Mouse (Mus musculus) limb, embryonic 14.5 days (tissue): Measurements from ENCODE around the gene Vps33b. TPM values are rescaled to one million over a fixed set of nuclear protein-coding genes. Genes with fewer than 3 reads are reported as not detected.

ENCODE experiments used
- ATAC-seq: fragments of 200-750 bp; cut with Nextera tagmentation; 2 replicates; pipeline ENCODE4 v1.8.0; 2017; ENCODE audit warnings: low read depth, moderate number of reproducible peaks, moderate TSS enrichment; ENCODE audit not compliant: low FRiP score
- DNase-seq: peaks from one replicate; pipeline ENCODE4 v3.0.0-alpha.2; 2015; ENCODE audit warnings: low spot score
- H3K27ac ChIP-seq: fragments of 300-500 bp; sonication (generic); replicated peaks from 2 replicates; pipeline ENCODE4 v1.5.1; 2014; ENCODE audit warnings: low read depth, mild to moderate bottlenecking, low read length, moderate library complexity, mixed read lengths
- H3K27me3 ChIP-seq: fragments of 300-500 bp; sonication (generic); 2 replicates; pipeline ENCODE4 v1.6.1; 2014; ENCODE audit warnings: low read length, mixed read lengths; ENCODE audit not compliant: control insufficient read depth, insufficient read depth
- H3K36me3 ChIP-seq: fragments of 300-500 bp; sonication (generic); 2 replicates; pipeline ENCODE4 v1.6.1; 2014; ENCODE audit warnings: mild to moderate bottlenecking, low read length, moderate library complexity, mixed read lengths; ENCODE audit not compliant: control insufficient read depth, insufficient read depth
- H3K4me1 ChIP-seq: fragments of 300-500 bp; sonication (generic); 2 replicates; pipeline ENCODE4 v1.6.1; 2014; ENCODE audit warnings: antibody characterized with exemption, low read length, mixed read lengths; ENCODE audit not compliant: control insufficient read depth, insufficient read depth
- H3K4me2 ChIP-seq: fragments of 300-500 bp; sonication (generic); replicated peaks from 2 replicates; pipeline ENCODE4 v1.6.1; 2014; ENCODE audit warnings: low read depth, mild to moderate bottlenecking, low read length, moderate library complexity; ENCODE audit not compliant: severe bottlenecking
- H3K4me3 ChIP-seq: fragments of 300-500 bp; sonication (generic); replicated peaks from 2 replicates; pipeline ENCODE4 v1.5.1; 2014; ENCODE audit warnings: low read length
- H3K9ac ChIP-seq: fragments of 300-500 bp; sonication (generic); 2 replicates; pipeline ENCODE4 v1.6.1; 2014; ENCODE audit warnings: mild to moderate bottlenecking, low read depth, low read length, moderate library complexity; ENCODE audit not compliant: severe bottlenecking
- H3K9me3 ChIP-seq: fragments of 300-500 bp; sonication (generic); 2 replicates; pipeline ENCODE4 v1.6.1; 2016; ENCODE audit warnings: low read length; ENCODE audit not compliant: control insufficient read depth
- POLR2A ChIP-seq: fragments of 200-500 bp; IDR thresholded peaks from 2 replicates; pipeline ENCODE4 v1.8.0; 2012; ENCODE audit warnings: inconsistent platforms, mild to moderate bottlenecking, moderate library complexity, borderline replicate concordance; ENCODE audit not compliant: insufficient read depth, insufficient read length; ENCODE audit errors: extremely low read depth
- WGBS: fragments of 180-500 bp; shearing (Covaris S2); extraction: QIAGEN DNeasy Blood & Tissue Kit; methylation state at CpG from one replicate; pipeline ENCODE4 v1.1.7; 2014; 5-methylcytosine and 5-hydroxymethylcytosine counted together
- polyA plus RNA-seq, 2 experiments: library from polyadenylated mRNA; depleted of rRNA in 1 of 2; stranded (reverse) in 1 of 2; unstranded in 1 of 2; fragments of >200 nt; fragmentation: Nextera tagmentation in 1 of 2; extraction: Ambion mirVana in 1 of 2; gene quantifications; 2 replicates each; pipeline versions ENCODE4 v1.2.1 to v1.2.3; 2012 to 2014

Gene Vps33b
- polyA plus RNA-seq, 2 experiments: 8.6 to 17.0 TPM

- Histone ChIP-seq H3K4me1 (peaks cover 8% of the 10 kb centered on the region), H3K27ac (no peak overlapping the region), H3K36me3 (peaks cover 51% of the 10 kb centered on the region), H3K4me3 (no peak overlapping the region), H3K9ac (no peak overlapping the region), H3K4me2 (no peak overlapping the region), H3K27me3 (no peaks in the 10 kb centered on the region), H3K9me3 (no peaks in the 10 kb centered on the region)
- ATAC-seq: no peak
- no peak for TF ChIP-seq POLR2A
- DNase-seq: no peak
- WGBS: 100% methylated on average over 3 of the region's 3 CpGs
Measured at GRCm38 (mm10) chr7:80299568-80299967, 30.1 kb downstream of the Vps33b start.

DNA sequence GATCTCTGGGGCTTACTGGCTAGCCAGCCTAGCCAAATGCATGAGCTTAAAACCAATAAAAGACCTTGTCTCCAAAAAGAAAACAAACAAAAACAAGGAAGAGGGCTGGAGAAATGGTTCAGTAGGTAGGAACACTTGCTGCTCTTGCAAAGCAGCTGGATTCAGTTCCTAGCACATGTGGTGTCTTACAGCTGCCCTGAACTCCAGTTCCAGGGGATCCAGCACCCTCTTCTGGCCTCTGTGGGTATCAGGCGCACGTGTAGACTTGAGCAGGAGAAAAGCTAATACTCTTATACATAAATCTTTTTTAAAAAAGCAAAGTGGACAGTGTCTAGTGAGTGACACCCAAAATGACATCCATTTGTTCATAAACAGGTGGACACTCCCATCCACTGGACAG lies 32.1 kb downstream of the Vps33b start:
- no peak for ATAC-seq
- H3K9me3 ChIP-seq: no peaks in the 10 kb centered on the region
- no peak overlapping the region for H3K9ac ChIP-seq
- H3K27me3 ChIP-seq: no peaks in the 10 kb centered on the region
- no peaks in the 10 kb centered on the region for H3K4me1 ChIP-seq
- no peak overlapping the region for H3K4me2 ChIP-seq
- H3K36me3 ChIP-seq: peaks cover 70% of the 10 kb centered on the region
- DNase-seq: no peak
- H3K27ac ChIP-seq: no peak overlapping the region
- no peak for TF ChIP-seq POLR2A
- no peak overlapping the region for H3K4me3 ChIP-seq
- WGBS: 96% methylated on average over 2 of the region's 2 CpGs

GRCm38 (mm10) chr7:80307766-80308165 lies 38.3 kb downstream of the Vps33b start:
- Histone ChIP-seq H3K4me2 (no peak overlapping the region), H3K9ac (no peak overlapping the region), H3K36me3 (peaks cover 93% of the 10 kb centered on the region), H3K4me1 (no peaks in the 10 kb centered on the region), H3K4me3 (no peak overlapping the region), H3K9me3 (no peaks in the 10 kb centered on the region), H3K27me3 (no peaks in the 10 kb centered on the region), H3K27ac (no peak overlapping the region)
- no peak for TF ChIP-seq POLR2A
- 68% methylated on average over 3 of the region's 3 CpGs for WGBS
- no peak for ATAC-seq
- DNase-seq: no peak

DNA sequence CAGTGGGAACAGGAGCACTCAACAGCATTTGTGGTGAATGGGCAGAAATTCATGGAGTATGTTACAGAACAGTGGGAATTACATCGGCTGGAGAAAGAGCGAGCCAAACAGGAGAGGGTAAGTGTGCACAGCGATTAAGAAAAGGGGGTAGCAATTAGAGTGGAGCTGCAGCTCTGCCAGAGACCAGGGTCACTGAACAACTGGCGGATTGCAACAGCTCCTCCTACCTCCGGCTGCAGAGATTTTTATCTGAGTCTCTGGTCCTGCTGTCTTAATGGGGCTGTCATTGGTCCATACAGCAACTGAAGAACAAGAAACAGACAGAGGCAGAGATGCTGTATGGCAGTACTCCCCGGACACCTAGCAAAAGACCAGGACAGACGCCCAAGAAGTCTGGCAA lies 41.3 kb downstream of the Vps33b start:
- Histone ChIP-seq H3K27me3 (no peaks in the 10 kb centered on the region), H3K4me2 (no peak overlapping the region), H3K36me3 (peaks cover 93% of the 10 kb centered on the region), H3K4me1 (no peaks in the 10 kb centered on the region), H3K9ac (no peak overlapping the region), H3K27ac (no peak overlapping the region), H3K4me3 (no peak overlapping the region), H3K9me3 (no peaks in the 10 kb centered on the region)
- DNase-seq (no peak), ATAC-seq (no peak)
- no peak for TF ChIP-seq POLR2A
- WGBS: 88% methylated on average over 7 of the region's 7 CpGs

DNA sequence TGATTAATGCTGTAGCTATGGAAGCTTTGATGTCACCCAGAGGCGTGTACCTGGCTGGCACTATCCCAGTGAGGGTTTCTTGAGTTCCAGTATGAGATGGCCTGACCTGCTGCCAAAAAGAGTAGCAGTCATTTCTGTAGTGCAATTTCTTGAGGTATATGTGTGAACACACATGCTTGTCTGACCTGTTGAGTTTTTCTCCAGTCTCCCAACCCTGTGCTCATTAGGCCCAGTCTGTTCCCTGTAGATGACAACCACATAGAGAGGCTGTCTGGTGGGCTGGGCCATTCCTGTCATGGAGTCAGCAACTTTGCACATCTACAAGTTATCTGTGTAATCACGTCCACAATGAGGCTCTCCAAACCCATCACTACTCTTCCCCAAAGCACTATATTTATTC lies 46.3 kb downstream of the Vps33b start:
- H3K27ac ChIP-seq: no peak overlapping the region
- 86% methylated on average over 2 of the region's 2 CpGs for WGBS
- H3K27me3 ChIP-seq: no peaks in the 10 kb centered on the region
- no peak overlapping the region for H3K4me3 ChIP-seq
- no peak for TF ChIP-seq POLR2A
- ATAC-seq (no peak), DNase-seq (no peak)
- H3K9me3 ChIP-seq: no peaks in the 10 kb centered on the region
- no peaks in the 10 kb centered on the region for H3K4me1 ChIP-seq
- H3K36me3 ChIP-seq: peaks cover 74% of the 10 kb centered on the region
- H3K4me2 ChIP-seq: no peak overlapping the region
- H3K9ac ChIP-seq: no peak overlapping the region

DNA sequence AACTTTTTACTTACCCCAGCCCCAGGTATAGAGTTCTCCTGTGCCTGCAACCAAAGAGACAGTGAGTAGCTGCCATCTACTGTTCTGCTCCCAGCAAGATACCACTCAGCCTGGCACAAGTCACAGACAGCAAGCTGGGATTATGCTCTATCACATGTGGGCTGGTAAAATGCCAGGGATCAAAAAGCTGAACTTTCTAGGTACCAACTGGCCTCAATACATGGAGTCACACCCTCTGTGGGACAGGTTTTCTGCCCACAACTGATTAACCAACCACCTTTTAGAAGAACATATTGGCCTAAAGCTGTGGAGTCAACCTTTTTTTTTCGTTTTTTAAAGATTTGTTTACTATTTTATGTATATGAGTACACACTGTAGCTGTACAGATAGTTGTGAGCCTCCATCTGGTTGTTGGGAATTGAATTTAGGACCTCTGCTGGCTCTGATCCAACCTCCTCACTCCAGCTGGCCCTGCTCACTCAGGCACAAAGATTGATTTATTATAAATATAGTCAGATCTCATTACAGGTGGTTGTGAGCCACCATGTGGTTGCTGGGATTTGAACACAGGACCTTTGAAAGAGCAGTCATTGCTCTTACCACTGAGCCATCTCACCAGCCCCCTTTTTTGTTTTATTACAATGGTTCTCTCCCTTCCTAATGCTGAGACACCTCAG lies 48.1 kb downstream of the Vps33b start:
- TF ChIP-seq POLR2A: no peak
- Histone ChIP-seq H3K4me3 (no peak overlapping the region), H3K4me2 (no peak overlapping the region), H3K27me3 (no peaks in the 10 kb centered on the region), H3K4me1 (no peaks in the 10 kb centered on the region), H3K9ac (no peak overlapping the region), H3K9me3 (no peaks in the 10 kb centered on the region), H3K36me3 (peaks cover 61% of the 10 kb centered on the region), H3K27ac (no peak overlapping the region)
- DNase-seq (no peak), ATAC-seq (no peak)
- 58% methylated on average over 1 of the region's 1 CpGs for WGBS
